Mouse (Mus musculus): ENCODE data around the gene Rhoc. TPM values are rescaled to one million over a fixed set of nuclear protein-coding genes. Genes with fewer than 3 reads are reported as not detected.

The Rhoc gene
- polyA plus RNA-seq, 2 experiments, result 161 to 192 TPM

DNA sequence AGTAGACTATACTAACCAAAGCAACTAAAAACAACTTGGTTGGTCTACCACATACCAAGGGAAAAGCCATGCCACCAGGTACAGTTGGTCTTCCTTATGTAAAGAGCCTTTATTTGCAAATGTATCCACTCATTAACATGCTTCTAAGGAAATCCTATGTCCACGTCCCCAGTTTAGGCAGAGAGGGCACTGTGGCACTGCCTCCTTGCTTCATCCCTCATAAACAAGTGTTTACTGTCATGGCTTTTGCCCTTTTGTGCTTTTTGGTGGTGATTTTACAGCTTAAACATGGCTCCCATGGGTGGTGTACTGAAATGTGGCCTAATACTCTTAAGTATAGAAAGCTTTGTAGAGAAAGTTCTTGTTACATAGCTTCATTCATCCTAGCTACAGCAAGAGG is 32.3 kb downstream of the Rhoc start:
- H3K36me3 ChIP-seq (ENCODE audit: control insufficient read depth, insufficient read depth, low read length), result peaks cover 16% of the 10 kb centered on the region
- no peak overlapping the region for H3K9ac ChIP-seq (ENCODE audit: low read depth, low read length, severe bottlenecking)
- DNase-seq (ENCODE audit: low spot score), result no peak
- no peaks in the 10 kb centered on the region for H3K27me3 ChIP-seq (ENCODE audit: control insufficient read depth, insufficient read depth, low read length)
- peaks cover 20% of the 10 kb centered on the region for H3K4me1 ChIP-seq (ENCODE audit: control insufficient read depth, insufficient read depth, low read length)
- ATAC-seq (ENCODE audit: low FRiP score, low read depth), result no peak
- no peak overlapping the region for H3K27ac ChIP-seq (replicated peaks; ENCODE audit: low read depth, low read length)
- WGBS, result 54% methylated on average over 1 of the region's 1 CpGs
- TF ChIP-seq POLR2A (IDR thresholded peaks at IDR 0.05; ENCODE audit: borderline replicate concordance, extremely low read depth, insufficient read depth, insufficient read length), result no peak
- H3K4me3 ChIP-seq (replicated peaks; ENCODE audit: low read length), result no peak overlapping the region
- H3K4me2 ChIP-seq (replicated peaks; ENCODE audit: low read depth, low read length, severe bottlenecking), result no peak overlapping the region
- H3K9me3 ChIP-seq (ENCODE audit: control insufficient read depth, low read length), result no peaks in the 10 kb centered on the region

DNA sequence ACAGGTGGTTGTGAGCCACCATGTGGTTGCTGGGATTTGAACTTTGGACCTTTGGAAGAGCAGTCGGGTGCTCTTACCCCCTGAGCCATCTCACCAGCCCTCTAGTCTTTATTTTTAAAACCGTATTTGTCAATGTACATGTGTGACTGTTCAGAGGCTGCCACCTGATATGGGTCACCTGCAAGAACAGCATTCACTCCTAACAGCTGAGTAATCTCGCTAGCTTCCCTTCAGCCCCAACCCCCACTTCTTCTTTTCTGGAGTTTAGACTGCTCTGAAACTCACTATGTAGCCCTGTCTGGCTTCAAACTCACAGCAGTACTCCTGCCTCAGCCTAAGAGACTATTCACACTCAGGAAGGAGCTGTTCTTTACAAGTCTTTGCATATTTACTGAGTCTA is 34.2 kb downstream of the Rhoc start:
- ATAC-seq (ENCODE audit: low FRiP score, low read depth), result no peak
- WGBS, result 81% methylated on average over 3 of the region's 3 CpGs
- Histone ChIP-seq H3K27me3 (ENCODE audit: control insufficient read depth, insufficient read depth, low read length) (no peaks in the 10 kb centered on the region), H3K36me3 (ENCODE audit: control insufficient read depth, insufficient read depth, low read length) (peaks cover 34% of the 10 kb centered on the region), H3K9me3 (ENCODE audit: control insufficient read depth, low read length) (no peaks in the 10 kb centered on the region), H3K4me2 (replicated peaks; ENCODE audit: low read depth, low read length, severe bottlenecking) (no peak overlapping the region), H3K4me1 (ENCODE audit: control insufficient read depth, insufficient read depth, low read length) (0 out of 2 replicates have a peak, but pooled peaks cover 6% of the 10 kb centered on the region), H3K27ac (replicated peaks; ENCODE audit: low read depth, low read length) (no peak overlapping the region), H3K4me3 (replicated peaks; ENCODE audit: low read length) (no peak overlapping the region), H3K9ac (ENCODE audit: low read depth, low read length, severe bottlenecking) (no peak overlapping the region)
- no peak for TF ChIP-seq POLR2A (IDR thresholded peaks at IDR 0.05; ENCODE audit: borderline replicate concordance, extremely low read depth, insufficient read depth, insufficient read length)
- no peak for DNase-seq (ENCODE audit: low spot score)

DNA sequence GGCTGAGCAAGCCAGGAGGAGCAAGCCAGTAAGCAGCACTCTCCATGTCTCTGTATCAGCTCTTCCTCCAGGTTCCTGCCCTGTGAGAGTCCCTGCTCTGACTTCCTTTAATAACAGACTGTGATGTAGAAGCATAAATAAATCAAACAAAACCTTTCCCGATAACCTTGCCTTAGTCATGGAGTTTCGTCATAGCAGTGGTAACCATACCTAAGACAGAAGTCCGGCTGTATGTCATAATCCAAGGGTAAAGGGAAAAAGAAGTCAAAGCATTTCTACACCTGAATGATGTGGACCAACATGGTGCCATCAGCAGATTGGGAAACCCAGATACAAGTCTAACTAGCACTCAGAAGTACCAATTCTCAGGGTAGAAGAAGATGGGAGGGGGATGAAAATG is 47.6 kb downstream of the Rhoc start:
- Histone ChIP-seq H3K4me3 (replicated peaks; ENCODE audit: low read length) (no peak overlapping the region), H3K27me3 (ENCODE audit: control insufficient read depth, insufficient read depth, low read length) (no peaks in the 10 kb centered on the region), H3K4me2 (replicated peaks; ENCODE audit: low read depth, low read length, severe bottlenecking) (no peak overlapping the region), H3K36me3 (ENCODE audit: control insufficient read depth, insufficient read depth, low read length) (peaks cover 66% of the 10 kb centered on the region), H3K9ac (ENCODE audit: low read depth, low read length, severe bottlenecking) (no peak overlapping the region), H3K27ac (replicated peaks; ENCODE audit: low read depth, low read length) (no peak overlapping the region), H3K9me3 (ENCODE audit: control insufficient read depth, low read length) (no peaks in the 10 kb centered on the region), H3K4me1 (ENCODE audit: control insufficient read depth, insufficient read depth, low read length) (no peaks in the 10 kb centered on the region)
- ATAC-seq (ENCODE audit: low FRiP score, low read depth) (no peak), DNase-seq (ENCODE audit: low spot score) (no peak)
- no peak for TF ChIP-seq POLR2A (IDR thresholded peaks at IDR 0.05; ENCODE audit: borderline replicate concordance, extremely low read depth, insufficient read depth, insufficient read length)
- 97% methylated on average over 3 of the region's 3 CpGs for WGBS

DNA sequence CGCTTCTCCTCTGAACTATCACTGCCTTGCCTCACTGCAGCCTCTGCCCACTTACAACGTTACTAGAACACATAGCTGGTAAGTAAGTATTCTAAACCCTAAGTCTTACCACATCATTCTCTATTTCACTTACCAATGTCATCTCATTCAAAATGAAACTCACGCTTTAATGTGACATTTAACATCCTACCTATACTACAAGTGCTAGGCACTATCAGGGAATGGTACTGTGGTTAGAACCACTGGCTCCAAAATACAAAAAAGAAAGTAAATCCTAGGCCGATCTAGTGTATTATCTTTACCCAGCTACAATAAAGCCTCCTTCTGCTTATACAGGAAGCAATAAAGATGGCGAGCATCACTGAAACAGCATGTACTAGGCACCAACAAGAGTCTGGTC is 52.9 kb downstream of the Rhoc start:
- Histone ChIP-seq H3K4me3 (replicated peaks; ENCODE audit: low read length) (no peak overlapping the region), H3K36me3 (ENCODE audit: control insufficient read depth, insufficient read depth, low read length) (peaks cover 66% of the 10 kb centered on the region), H3K4me2 (replicated peaks; ENCODE audit: low read depth, low read length, severe bottlenecking) (no peak overlapping the region), H3K9ac (ENCODE audit: low read depth, low read length, severe bottlenecking) (no peak overlapping the region), H3K27ac (replicated peaks; ENCODE audit: low read depth, low read length) (no peak overlapping the region), H3K27me3 (ENCODE audit: control insufficient read depth, insufficient read depth, low read length) (no peaks in the 10 kb centered on the region), H3K4me1 (ENCODE audit: control insufficient read depth, insufficient read depth, low read length) (no peaks in the 10 kb centered on the region), H3K9me3 (ENCODE audit: control insufficient read depth, low read length) (no peaks in the 10 kb centered on the region)
- 91% methylated on average over 5 of the region's 5 CpGs for WGBS
- TF ChIP-seq POLR2A (IDR thresholded peaks at IDR 0.05; ENCODE audit: borderline replicate concordance, extremely low read depth, insufficient read depth, insufficient read length), result no peak
- ATAC-seq (ENCODE audit: low FRiP score, low read depth) (no peak), DNase-seq (ENCODE audit: low spot score) (no peak)

Other genes starting within 250 kb of the Rhoc start
- gene Slc16a1, start 149.7 kb upstream of the Rhoc start, polyA plus RNA-seq (2012; rRNA removed), result 22.3 and 23.3 TPM in 2 replicates
- 45.1 and 46.6 TPM in 2 replicates for gene Slc16a1, start 149.7 kb upstream of the Rhoc start, polyA plus RNA-seq (2014; fragmentation: Nextera tagmentation; extraction: Ambion mirVana)
- gene Ppm1j, start 7.3 kb upstream of the Rhoc start, polyA plus RNA-seq (2012; rRNA removed), result 6.5 and 6.6 TPM in 2 replicates
- gene Ppm1j, start 7.3 kb upstream of the Rhoc start, polyA plus RNA-seq (2014; fragmentation: Nextera tagmentation; extraction: Ambion mirVana), result 4.1 and 4.4 TPM in 2 replicates
- 0.92 and 0.93 TPM in 2 replicates for gene Fam19a3, start 6.5 kb upstream of the Rhoc start, polyA plus RNA-seq (2012; rRNA removed)
- gene Fam19a3, start 6.5 kb upstream of the Rhoc start, polyA plus RNA-seq (2014; fragmentation: Nextera tagmentation; extraction: Ambion mirVana), result 0.26 and 0.36 TPM in 2 replicates
- gene Mov10, start 30.2 kb downstream of the Rhoc start, polyA plus RNA-seq (2012; rRNA removed), result 32.7 and 41.4 TPM in 2 replicates
- gene Mov10, start 30.2 kb downstream of the Rhoc start, polyA plus RNA-seq (2014; fragmentation: Nextera tagmentation; extraction: Ambion mirVana), result 41.6 and 43.4 TPM in 2 replicates
- gene St7l, start 75.6 kb downstream of the Rhoc start, polyA plus RNA-seq (2012; rRNA removed), result 18.1 and 18.4 TPM in 2 replicates
- 36.7 and 40.4 TPM in 2 replicates for gene St7l, start 75.6 kb downstream of the Rhoc start, polyA plus RNA-seq (2014; fragmentation: Nextera tagmentation; extraction: Ambion mirVana)
- 82.1 and 88.6 TPM in 2 replicates for gene Capza1, start 76.1 kb downstream of the Rhoc start, polyA plus RNA-seq (2012; rRNA removed)
- gene Capza1, start 76.1 kb downstream of the Rhoc start, polyA plus RNA-seq (2014; fragmentation: Nextera tagmentation; extraction: Ambion mirVana), result 198 and 208 TPM in 2 replicates
- 3.1 and 3.6 TPM in 2 replicates for gene Wnt2b, start 173.5 kb downstream of the Rhoc start, polyA plus RNA-seq (2012; rRNA removed)
- gene Wnt2b, start 173.5 kb downstream of the Rhoc start, polyA plus RNA-seq (2014; fragmentation: Nextera tagmentation; extraction: Ambion mirVana), result 1.4 and 1.5 TPM in 2 replicates

Measured in limb, embryonic 14.5 days (tissue).